Mouse (Mus musculus) small intestine, adult 2 months (tissue): ENCODE results near the gene Atp5g1.

Experiments used
- CTCF ChIP-seq: fragments of 200-500 bp; IDR thresholded peaks from 2 replicates; pipeline ENCODE4 v1.5.1; 2012; ENCODE audit warnings: low read depth, mild to moderate bottlenecking, control low read depth, inconsistent platforms, low read length, moderate library complexity, mixed read lengths; ENCODE audit not compliant: insufficient replicate concordance, insufficient read length; ENCODE audit errors: extremely low read depth
- POLR2A ChIP-seq: fragments of 200-500 bp; IDR thresholded peaks from 2 replicates; pipeline ENCODE4 v1.6.1; 2012; ENCODE audit warnings: low read depth, mild to moderate bottlenecking, control low read depth, inconsistent platforms, low read length, moderate library complexity

- TF ChIP-seq CTCF (no peak), POLR2A (no peak)
These were observed 12.5 kb upstream of the Atp5g1 start for GRCm38 (mm10) chr11:96087981-96088380.
